Comparison of ENCODE assay signal across 14 mouse cellular contexts in genomic region chr2:10200736-10201285, GRCm38 (mm10). TPM values are rescaled to one million over a fixed set of nuclear protein-coding genes. Genes with fewer than 3 reads are reported as not detected.
DNase-seq lines count a peak whose midpoint lies in the region.
"Had no signal": no experiment of that assay in that cellular context is flagged by ENCODE, and none has a peak within 500 bp of the region (broad histone marks: within the 10 kb centered on the region; RNA-seq: fewer than 3 reads in every experiment).

No protein-coding gene starts in this region.

- intact Hi-C loops in heart, postnatal 36 days (cut with DNase I), result no loop called here

- peak; percentile 64 to 65 for DNase-seq in cerebellum, postnatal 10 days
- DNase-seq in cerebellum, adult 9-10 months, result no peak
- DNase-seq in heart, adult 11 months, result peak; percentile 37
- no peak for DNase-seq in heart, postnatal 36 days
- peak; percentile 50 for DNase-seq in 3T3-L1 (ENCODE audit: low read depth, low spot score)
- DNase-seq: adrenal gland, adult 2 months; adrenal gland, postnatal 10 days; adrenal gland, postnatal 25 days; cerebellum, adult 11 months; cerebellum, adult 18-20 months; cerebellum, adult 8-10 months; cerebellum, postnatal 25 days; embryo, embryonic 11 days had no signal

RNA-seq across cellular contexts. Expression of gene Itih5, which starts 47.4 kb away (rescaled TPM):
- total RNA-seq in heart, postnatal 36 days (2021), result 1 to 10 TPM; 6.2 to 7.0 TPM
- total RNA-seq: MEL had no signal

Comparison
In these comparisons a context has a peak if more than half of its experiments do, and no peak if none do; other contexts are left out.
1. DNase-seq: peak in cerebellum, postnatal 10 days (2 of 2), heart, adult 11 months (single experiment) and 3T3-L1 (single experiment); none in cerebellum, adult 9-10 months (single experiment) and heart, postnatal 36 days (0 of 2).